Mouse (Mus musculus) spleen, adult 2 months (tissue): Measurements from ENCODE around the gene Itpr3.

Experiments
- CTCF ChIP-seq: fragments of 200-500 bp; IDR thresholded peaks from 2 replicates; pipeline ENCODE4 v1.5.1; 2011; ENCODE audit warnings: mild to moderate bottlenecking, inconsistent platforms; ENCODE audit not compliant: insufficient read depth, insufficient read length, insufficient replicate concordance; ENCODE audit errors: extremely low read depth
- POLR2A ChIP-seq: fragments of 200-500 bp; IDR thresholded peaks from 2 replicates; pipeline ENCODE4 v1.6.1; 2011; ENCODE audit warnings: low read depth, low read length, inconsistent platforms

- no peak for TF ChIP-seq CTCF
- TF ChIP-seq POLR2A: no peak
These were observed 16.0 kb downstream of the Itpr3 start for GRCm38 (mm10) chr17:27073126-27073525.
